Mouse (Mus musculus) midbrain, embryonic 13.5 days (tissue): ENCODE results near the gene Spred3. TPM values are rescaled to one million over a fixed set of nuclear protein-coding genes. Genes with fewer than 3 reads are reported as not detected.
A peak's percentile ranks its signal among the peaks of the same experiment; 100 is the strongest.

Source experiments
- ATAC-seq: fragments of 200-750 bp; cut with Nextera tagmentation; 2 replicates; pipeline ENCODE4 v1.8.0; 2017; ENCODE audit warnings: mild to moderate bottlenecking, moderate TSS enrichment, moderate library complexity
- H3K27ac ChIP-seq: fragments of 300-500 bp; sonication (generic); 2 replicates; pipeline ENCODE4 v1.5.1; 2015; ENCODE audit warnings: inconsistent platforms, mild to moderate bottlenecking, moderate library complexity
- H3K27me3 ChIP-seq: fragments of 300-500 bp; sonication (generic); 2 replicates; pipeline ENCODE4 v1.6.1; 2015; ENCODE audit warnings: mild to moderate bottlenecking, inconsistent platforms
- H3K36me3 ChIP-seq: fragments of 300-500 bp; sonication (generic); 2 replicates; pipeline ENCODE4 v1.6.1; 2015; ENCODE audit warnings: mild to moderate bottlenecking, inconsistent platforms
- H3K4me1 ChIP-seq: fragments of 300-500 bp; sonication (generic); replicated peaks from 2 replicates; pipeline ENCODE4 v1.6.1; 2015; ENCODE audit warnings: inconsistent platforms
- H3K4me2 ChIP-seq: fragments of 300-500 bp; sonication (generic); replicated peaks from 2 replicates; pipeline ENCODE4 v1.6.1; 2015; ENCODE audit warnings: moderate library complexity, mild to moderate bottlenecking, inconsistent platforms
- H3K4me3 ChIP-seq: fragments of 300-500 bp; sonication (generic); replicated peaks from 2 replicates; pipeline ENCODE4 v1.5.1; 2015; ENCODE audit warnings: mild to moderate bottlenecking, inconsistent platforms
- H3K9ac ChIP-seq: fragments of 300-500 bp; sonication (generic); replicated peaks from 2 replicates; pipeline ENCODE4 v1.6.1; 2015; ENCODE audit warnings: mild to moderate bottlenecking, inconsistent platforms
- H3K9me3 ChIP-seq: fragments of 300-500 bp; sonication (generic); 2 replicates; pipeline ENCODE4 v1.6.1; 2016; ENCODE audit warnings: mild to moderate bottlenecking, inconsistent platforms
- WGBS: fragments of 180-500 bp; shearing (Covaris S2); methylation state at CpG from one replicate; pipeline ENCODE4 v1.1.7; 2015; 5-methylcytosine and 5-hydroxymethylcytosine counted together
- polyA plus RNA-seq: library from polyadenylated mRNA; unstranded; fragments of >200 nt; fragmentation: Nextera tagmentation; extraction: Ambion mirVana; gene quantifications from 2 replicates; pipeline ENCODE4 v1.2.1, GENCODE M21; 2015

Spred3 gene
- polyA plus RNA-seq, 1 experiment from 2014 or later: 9.4 TPM

- WGBS: 40% methylated on average over 5 of the region's 5 CpGs
- Histone ChIP-seq H3K36me3 (peaks cover 12% of the 10 kb centered on the region), H3K9me3 (no peaks in the 10 kb centered on the region), H3K27ac (peak overlapping the region; percentile 71), H3K4me3 (peak overlapping the region; percentile 84), H3K9ac (no peak overlapping the region), H3K4me1 (peaks cover 22% of the 10 kb centered on the region), H3K27me3 (no peaks in the 10 kb centered on the region), H3K4me2 (peak overlapping the region; percentile 92)
- peak; percentile 50 for ATAC-seq
Measured at GRCm38 (mm10) chr7:29180854-29181236, 10.6 kb upstream of the Spred3 start.

GRCm38 (mm10) chr7:29180077-29180853 lies 10.1 kb upstream of the Spred3 start, which contains the start of gene Psmd8:
Gene Psmd8, minus strand, starts transcription at chr7:29180701.
- Histone ChIP-seq H3K4me2 (peak within 1 kb of the TSS; percentile 92), H3K9ac (peak within 1 kb of the TSS; percentile 86), H3K4me1 (peaks cover 22% of the 10 kb centered on the region), H3K4me3 (peak within 1 kb of the TSS; percentile 84), H3K36me3 (peaks cover 18% of the 10 kb centered on the region), H3K27ac (peak within 1 kb of the TSS; percentile 79), H3K27me3 (no peaks in the 10 kb centered on the region; the same call in 1 of the 2 replicates), H3K9me3 (no peaks in the 10 kb centered on the region)
- under 1% methylated on average over 62 of the region's 62 CpGs for WGBS
- ATAC-seq: peak; percentile 96

GRCm38 (mm10) chr7:29179323-29179722 lies 9.1 kb upstream of the Spred3 start:
- H3K27ac ChIP-seq: no peak overlapping the region
- peak overlapping the region; percentile 84 for H3K4me3 ChIP-seq
- ATAC-seq: no peak
- peaks cover 22% of the 10 kb centered on the region for H3K4me1 ChIP-seq
- H3K27me3 ChIP-seq: peaks cover 9% of the 10 kb centered on the region
- 57% methylated on average over 7 of the region's 7 CpGs for WGBS
- peaks cover 27% of the 10 kb centered on the region for H3K36me3 ChIP-seq
- H3K9ac ChIP-seq: peak overlapping the region; percentile 86
- peak overlapping the region; percentile 92 for H3K4me2 ChIP-seq
- H3K9me3 ChIP-seq: no peaks in the 10 kb centered on the region

- no peak for ATAC-seq
- peaks cover 22% of the 10 kb centered on the region for H3K27me3 ChIP-seq
- peak overlapping the region; percentile 84; the same call in 1 of the 2 replicates for H3K4me3 ChIP-seq
- no peak overlapping the region for H3K4me2 ChIP-seq
- H3K4me1 ChIP-seq: peaks cover 22% of the 10 kb centered on the region
- no peak overlapping the region for H3K27ac ChIP-seq
- H3K9me3 ChIP-seq: no peaks in the 10 kb centered on the region
- 94% methylated on average over 4 of the region's 4 CpGs for WGBS
- H3K36me3 ChIP-seq: peaks cover 40% of the 10 kb centered on the region
- H3K9ac ChIP-seq: no peak overlapping the region
Measured at GRCm38 (mm10) chr7:29178106-29178505, 7.9 kb upstream of the Spred3 start.

GRCm38 (mm10) chr7:29172390-29173016 lies 2.3 kb upstream of the Spred3 start:
- WGBS: 30% methylated on average over 32 of the region's 32 CpGs
- Histone ChIP-seq H3K4me1 (peaks cover 39% of the 10 kb centered on the region), H3K27ac (no peak overlapping the region), H3K4me3 (no peak overlapping the region), H3K36me3 (peaks cover 46% of the 10 kb centered on the region), H3K27me3 (peaks cover 47% of the 10 kb centered on the region), H3K9ac (0 out of 2 replicates have a peak overlapping the region, but pooled peaks have one; percentile 48), H3K4me2 (0 out of 2 replicates have a peak overlapping the region, but pooled peaks have one; percentile 66), H3K9me3 (no peaks in the 10 kb centered on the region)
- ATAC-seq: no peak

- no peak for ATAC-seq
- Histone ChIP-seq H3K4me1 (peaks cover 44% of the 10 kb centered on the region), H3K27me3 (peaks cover 47% of the 10 kb centered on the region), H3K9ac (peak overlapping the region; percentile 48), H3K27ac (no peak overlapping the region), H3K36me3 (peaks cover 42% of the 10 kb centered on the region), H3K4me3 (peak overlapping the region; percentile 67), H3K4me2 (peak overlapping the region; percentile 66), H3K9me3 (no peaks in the 10 kb centered on the region)
- WGBS: 5% methylated on average over 34 of the region's 34 CpGs
Measured at GRCm38 (mm10) chr7:29171562-29172097, 1.4 kb upstream of the Spred3 start.

- peak overlapping the region; percentile 48 for H3K9ac ChIP-seq
- H3K27ac ChIP-seq: no peak overlapping the region
- H3K36me3 ChIP-seq: peaks cover 39% of the 10 kb centered on the region
- H3K27me3 ChIP-seq: peaks cover 47% of the 10 kb centered on the region
- peak overlapping the region; percentile 67 for H3K4me3 ChIP-seq
- H3K4me2 ChIP-seq: peak overlapping the region; percentile 66
- ATAC-seq: no peak
- H3K9me3 ChIP-seq: no peaks in the 10 kb centered on the region
- WGBS: 1% methylated on average over 43 of the region's 43 CpGs
- H3K4me1 ChIP-seq: peaks cover 44% of the 10 kb centered on the region
Measured at GRCm38 (mm10) chr7:29170755-29171561, 747 bp upstream of the Spred3 start.

GRCm38 (mm10) chr7:29169231-29170065 lies 763 bp downstream of the Spred3 start:
- peaks cover 44% of the 10 kb centered on the region for H3K4me1 ChIP-seq
- H3K4me3 ChIP-seq: peak overlapping the region; percentile 67
- no peaks in the 10 kb centered on the region for H3K9me3 ChIP-seq
- peaks cover 24% of the 10 kb centered on the region for H3K36me3 ChIP-seq
- peak overlapping the region; percentile 70 for H3K9ac ChIP-seq
- H3K27ac ChIP-seq: peak overlapping the region; percentile 87
- under 1% methylated on average over 31 of the region's 39 CpGs for WGBS
- H3K27me3 ChIP-seq: peaks cover 39% of the 10 kb centered on the region
- peak overlapping the region; percentile 66 for H3K4me2 ChIP-seq
- peak; percentile 76 for ATAC-seq

- peaks cover 44% of the 10 kb centered on the region for H3K4me1 ChIP-seq
- peak overlapping the region; percentile 66 for H3K4me2 ChIP-seq
- peak; percentile 25 for ATAC-seq
- H3K36me3 ChIP-seq: peaks cover 17% of the 10 kb centered on the region
- no peaks in the 10 kb centered on the region for H3K9me3 ChIP-seq
- WGBS: 1% methylated on average over 14 of the region's 14 CpGs
- peaks cover 33% of the 10 kb centered on the region for H3K27me3 ChIP-seq
- H3K4me3 ChIP-seq: peak overlapping the region; percentile 67
- H3K27ac ChIP-seq: peak overlapping the region; percentile 87
- H3K9ac ChIP-seq: peak overlapping the region; percentile 70
Measured at GRCm38 (mm10) chr7:29168791-29169230, 1.4 kb downstream of the Spred3 start.

GRCm38 (mm10) chr7:29168121-29168695 lies 2.0 kb downstream of the Spred3 start:
- Histone ChIP-seq H3K27me3 (peaks cover 27% of the 10 kb centered on the region), H3K4me3 (peak overlapping the region; percentile 67), H3K9ac (peak overlapping the region; percentile 70), H3K4me1 (peaks cover 44% of the 10 kb centered on the region), H3K36me3 (peaks cover 11% of the 10 kb centered on the region), H3K9me3 (no peaks in the 10 kb centered on the region), H3K27ac (peak overlapping the region; percentile 87), H3K4me2 (peak overlapping the region; percentile 66)
- 4% methylated on average over 10 of the region's 10 CpGs for WGBS
- 0 out of 2 replicates have a peak, but pooled peaks have one; percentile 0 for ATAC-seq
